Mouse (Mus musculus): Measurements from ENCODE around the gene Golt1a. TPM values are rescaled to one million over a fixed set of nuclear protein-coding genes. Genes with fewer than 3 reads are reported as not detected.

Golt1a gene
- polyA plus RNA-seq, 1 experiment: not detected

DNA sequence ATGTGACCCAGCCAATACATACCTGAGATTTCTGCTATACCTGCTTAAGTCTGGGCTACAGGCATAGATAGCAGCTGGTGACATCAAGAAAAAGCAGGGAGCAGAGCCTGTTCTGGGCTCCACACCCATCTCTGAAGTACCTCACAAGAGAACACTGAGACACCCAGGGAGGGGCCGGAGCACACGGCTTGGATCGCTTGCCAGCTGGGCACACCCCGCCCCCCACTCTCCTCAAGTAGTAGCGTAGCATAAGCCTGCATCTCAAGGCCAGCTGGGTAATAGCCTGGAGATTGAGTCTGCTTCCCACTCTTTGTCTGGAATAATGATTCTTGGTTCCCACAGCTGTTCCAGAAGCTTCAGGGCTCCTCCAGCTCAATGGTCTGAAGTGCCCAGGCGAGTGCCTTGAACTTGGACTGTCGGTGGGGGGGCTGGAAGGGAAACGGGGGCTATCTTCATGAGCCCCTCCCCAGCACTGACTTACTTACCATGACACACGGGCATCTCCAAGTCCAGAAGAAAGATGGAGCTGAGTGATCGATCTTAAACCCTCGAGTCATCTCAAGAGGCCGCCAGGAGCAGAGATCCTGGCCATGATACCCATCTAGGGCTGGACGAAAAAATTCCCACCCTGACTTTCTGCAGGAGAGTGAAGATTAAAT is 11.8 kb downstream of the Golt1a start, which contains the start of gene Kiss1:
Kiss1 (plus strand) TSS at position 609 of the 659 bp plus-strand sequence.
- Histone ChIP-seq H3K27me3 (replicated peaks) (peaks cover 29% of the 10 kb centered on the region), H3K36me3 (replicated peaks; ENCODE audit: low read length) (no peaks in the 10 kb centered on the region), H3K9me3 (peaks cover 21% of the 10 kb centered on the region), H3K4me1 (no peaks in the 10 kb centered on the region), H3K4me3 (replicated peaks) (no peak within 1 kb of the TSS)
- TF ChIP-seq FLI1 (IDR thresholded peaks at IDR 0.05; ENCODE audit: low read length): no peak
- no peak for TF ChIP-seq GATA1 (IDR thresholded peaks at IDR 0.05; ENCODE audit: borderline replicate concordance, low read length)

DNA sequence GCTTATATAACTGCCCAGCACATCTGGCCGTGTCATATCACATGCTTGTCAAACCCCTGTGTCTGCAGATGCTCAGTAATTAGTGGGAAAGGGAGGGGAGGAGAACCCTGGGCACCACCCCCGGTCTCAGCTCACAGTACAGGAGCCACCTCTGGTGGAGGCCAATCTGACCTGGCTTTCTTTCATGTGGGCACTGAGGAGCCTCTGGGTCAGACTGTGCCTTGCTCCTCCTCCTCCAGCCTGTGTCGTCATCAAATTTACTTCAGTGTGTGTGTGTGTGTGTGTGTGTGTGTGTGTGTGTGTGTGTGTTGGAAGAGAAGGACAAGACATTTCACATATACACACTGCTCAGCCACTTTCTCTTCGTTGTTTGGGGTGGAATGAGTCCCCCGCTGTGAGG is 13.7 kb downstream of the Golt1a start:
- H3K27me3 ChIP-seq (replicated peaks): peaks cover 41% of the 10 kb centered on the region
- TF ChIP-seq FLI1 (IDR thresholded peaks at IDR 0.05; ENCODE audit: low read length) (no peak), GATA1 (IDR thresholded peaks at IDR 0.05; ENCODE audit: borderline replicate concordance, low read length) (no peak)

DNA sequence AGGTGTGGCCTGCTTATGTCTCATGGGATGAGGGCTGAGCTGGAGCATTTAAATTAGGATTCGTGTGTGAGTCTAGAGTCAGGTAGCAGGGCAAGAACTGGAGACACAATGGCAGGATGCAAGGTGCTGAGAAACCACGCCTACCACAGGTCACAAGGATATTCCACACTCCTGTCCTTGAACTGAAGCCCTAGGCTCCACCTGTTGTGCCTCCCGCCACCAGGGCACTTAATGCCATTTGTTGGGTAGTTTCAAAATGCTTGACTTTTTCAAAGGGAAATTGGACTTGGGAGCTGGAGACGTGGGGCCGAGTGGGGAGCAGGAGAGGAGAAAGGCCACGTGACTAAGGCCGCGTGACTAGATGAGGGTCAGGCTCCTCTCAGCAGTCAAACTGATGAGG is 16.4 kb downstream of the Golt1a start:
- no peak overlapping the region for H3K4me3 ChIP-seq (replicated peaks)
- peaks cover 6% of the 10 kb centered on the region; the same call in 1 of the 2 replicates for H3K4me1 ChIP-seq
- no peaks in the 10 kb centered on the region for H3K9me3 ChIP-seq
- H3K36me3 ChIP-seq (replicated peaks; ENCODE audit: low read length): no peaks in the 10 kb centered on the region
- peaks cover 60% of the 10 kb centered on the region for H3K27me3 ChIP-seq (replicated peaks)
- TF ChIP-seq FLI1 (IDR thresholded peaks at IDR 0.05; ENCODE audit: low read length): no peak
- no peak for TF ChIP-seq GATA1 (IDR thresholded peaks at IDR 0.05; ENCODE audit: borderline replicate concordance, low read length)

More for the DNA sequence above, 13.7 kb downstream of the Golt1a start:
- Histone ChIP-seq H3K9me3 (peaks cover 18% of the 10 kb centered on the region), H3K36me3 (replicated peaks; ENCODE audit: low read length) (no peaks in the 10 kb centered on the region), H3K4me1 (no peaks in the 10 kb centered on the region), H3K4me3 (replicated peaks) (no peak overlapping the region)

DNA sequence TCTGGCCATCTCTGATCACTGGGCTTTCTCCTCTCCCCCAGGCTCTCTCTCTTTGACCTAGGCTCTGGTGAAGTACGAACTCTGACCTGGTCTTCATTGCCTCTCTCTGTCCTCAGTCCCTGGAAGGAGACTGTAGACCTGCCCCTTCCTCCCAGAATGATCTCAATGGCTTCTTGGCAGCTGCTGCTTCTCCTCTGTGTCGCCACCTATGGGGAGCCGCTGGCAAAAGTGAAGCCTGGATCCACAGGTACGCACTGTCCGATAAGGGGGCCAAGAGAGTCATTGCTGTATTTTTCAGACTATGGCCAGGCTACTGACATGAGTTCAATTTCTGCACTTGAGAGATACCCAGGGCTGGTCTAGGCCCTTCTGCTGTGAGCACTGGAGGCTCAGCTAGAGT is 17.5 kb downstream of the Golt1a start:
- H3K9me3 ChIP-seq: no peaks in the 10 kb centered on the region
- no peak overlapping the region for H3K4me3 ChIP-seq (replicated peaks)
- H3K4me1 ChIP-seq: peaks cover 6% of the 10 kb centered on the region; the same call in 1 of the 2 replicates
- peaks cover 67% of the 10 kb centered on the region for H3K27me3 ChIP-seq (replicated peaks)
- no peaks in the 10 kb centered on the region for H3K36me3 ChIP-seq (replicated peaks; ENCODE audit: low read length)
- TF ChIP-seq FLI1 (IDR thresholded peaks at IDR 0.05; ENCODE audit: low read length) (no peak), GATA1 (IDR thresholded peaks at IDR 0.05; ENCODE audit: borderline replicate concordance, low read length) (no peak)

DNA sequence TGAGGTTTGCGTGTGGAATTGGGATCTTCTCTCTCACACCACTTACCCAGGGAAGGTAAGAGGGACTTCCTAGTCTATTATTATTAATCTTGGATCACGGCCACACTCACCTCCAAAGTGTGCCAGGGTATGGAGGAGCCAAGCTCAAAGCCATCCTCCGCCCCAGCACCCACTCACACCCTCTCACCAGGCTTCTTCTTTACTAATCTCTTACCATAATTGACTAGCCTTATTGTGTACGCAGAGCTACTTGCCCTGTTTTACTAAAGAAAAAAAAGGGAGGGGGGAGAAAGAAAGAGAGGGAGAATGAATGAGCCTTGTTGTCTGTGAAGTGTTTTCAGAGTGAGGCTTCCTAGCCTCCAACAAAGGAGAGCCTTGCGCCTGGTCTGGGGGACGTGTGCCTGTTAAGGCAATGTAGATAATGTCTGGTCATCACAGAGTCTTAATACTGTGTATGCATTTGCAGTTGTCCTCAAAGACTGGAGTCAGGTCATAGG is 18.7 kb downstream of the Golt1a start:
- no peak overlapping the region for H3K4me3 ChIP-seq (replicated peaks)
- TF ChIP-seq GATA1 (IDR thresholded peaks at IDR 0.05; ENCODE audit: borderline replicate concordance, low read length) (no peak), FLI1 (IDR thresholded peaks at IDR 0.05; ENCODE audit: low read length) (no peak)
- H3K27me3 ChIP-seq (replicated peaks): peaks cover 70% of the 10 kb centered on the region
- H3K36me3 ChIP-seq (replicated peaks; ENCODE audit: low read length): no peaks in the 10 kb centered on the region
- peaks cover 6% of the 10 kb centered on the region; the same call in 1 of the 2 replicates for H3K4me1 ChIP-seq
- H3K9me3 ChIP-seq: peaks cover 5% of the 10 kb centered on the region

DNA sequence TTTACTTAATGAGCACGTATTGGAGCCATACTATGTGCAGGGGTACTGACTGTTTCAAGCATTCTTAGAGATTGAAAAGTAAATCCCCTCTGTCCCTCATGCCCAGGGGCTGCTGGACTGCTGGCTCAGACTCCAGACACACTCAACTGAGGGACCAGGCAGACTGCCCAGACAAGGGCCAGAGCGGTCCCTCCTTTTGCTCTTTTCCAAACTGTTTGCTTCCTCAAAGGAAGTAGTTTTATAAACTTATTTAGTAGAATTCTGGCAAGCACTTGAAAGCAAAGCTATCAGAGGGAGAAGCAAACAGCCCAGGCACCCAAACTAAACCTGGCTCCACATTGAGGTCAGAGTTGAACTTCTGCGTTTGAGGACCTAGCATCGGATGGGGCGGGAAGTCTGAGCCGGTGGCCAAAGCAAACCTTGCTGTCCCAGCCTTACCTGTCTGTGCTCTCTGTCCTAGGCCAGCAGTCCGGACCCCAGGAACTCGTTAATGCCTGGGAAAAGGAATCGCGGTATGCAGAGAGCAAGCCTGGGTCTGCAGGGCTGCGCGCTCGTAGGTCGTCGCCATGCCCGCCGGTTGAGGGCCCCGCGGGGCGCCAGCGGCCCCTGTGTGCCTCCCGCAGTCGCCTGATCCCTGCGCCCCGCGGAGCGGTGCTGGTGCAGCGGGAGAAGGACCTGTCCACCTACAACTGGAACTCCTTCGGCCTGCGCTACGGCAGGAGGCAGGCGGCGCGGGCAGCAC is 19.5 kb downstream of the Golt1a start:
- Histone ChIP-seq H3K27me3 (replicated peaks) (peaks cover 66% of the 10 kb centered on the region), H3K4me1 (peaks cover 6% of the 10 kb centered on the region; the same call in 1 of the 2 replicates), H3K9me3 (peaks cover 8% of the 10 kb centered on the region), H3K4me3 (replicated peaks) (peak overlapping the region; percentile 5), H3K36me3 (replicated peaks; ENCODE audit: low read length) (no peaks in the 10 kb centered on the region)
- TF ChIP-seq FLI1 (IDR thresholded peaks at IDR 0.05; ENCODE audit: low read length) (no peak), GATA1 (IDR thresholded peaks at IDR 0.05; ENCODE audit: borderline replicate concordance, low read length) (no peak)

DNA sequence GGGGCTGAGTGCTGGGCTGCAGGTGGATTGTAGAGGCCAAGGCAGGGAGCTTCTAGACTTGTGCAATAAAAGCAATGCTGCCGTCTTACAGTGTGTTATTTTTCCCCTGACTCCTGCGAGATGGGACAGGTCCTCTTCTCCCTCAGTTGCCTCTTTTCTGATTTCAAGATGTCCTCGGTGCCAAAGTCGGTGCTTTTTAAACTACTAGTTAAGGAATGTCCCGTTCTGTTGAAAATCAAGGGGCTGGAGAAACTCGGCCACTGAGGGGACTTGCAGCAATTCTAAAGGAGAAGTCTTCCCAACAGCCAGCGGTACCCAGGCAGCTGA is 20.0 kb downstream of the Golt1a start:
- peaks cover 6% of the 10 kb centered on the region; the same call in 1 of the 2 replicates for H3K4me1 ChIP-seq
- peaks cover 66% of the 10 kb centered on the region for H3K27me3 ChIP-seq (replicated peaks)
- H3K9me3 ChIP-seq: peaks cover 8% of the 10 kb centered on the region
- no peaks in the 10 kb centered on the region for H3K36me3 ChIP-seq (replicated peaks; ENCODE audit: low read length)
- TF ChIP-seq FLI1 (IDR thresholded peaks at IDR 0.05; ENCODE audit: low read length): no peak
- H3K4me3 ChIP-seq (replicated peaks): no peak overlapping the region

DNA sequence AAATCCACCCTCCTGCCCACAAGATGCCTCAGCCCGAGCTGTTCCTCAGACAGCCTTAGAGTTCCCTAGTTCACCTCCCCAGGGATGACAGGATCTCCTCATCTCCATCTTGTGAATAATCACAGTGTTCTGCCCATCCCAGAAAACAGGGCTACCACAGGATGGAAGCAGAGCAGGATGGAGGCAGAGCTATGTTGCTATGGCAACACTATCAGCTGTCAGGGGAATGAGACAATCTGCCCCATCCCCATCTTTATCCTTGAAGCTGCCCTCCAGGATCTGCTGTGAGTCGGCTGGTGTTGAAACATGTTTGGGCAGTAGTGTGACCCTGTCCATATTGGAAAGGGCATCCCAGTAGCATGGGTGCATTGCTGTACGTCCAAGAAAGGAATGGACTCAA is 21.5 kb downstream of the Golt1a start:
- no peaks in the 10 kb centered on the region for H3K36me3 ChIP-seq (replicated peaks; ENCODE audit: low read length)
- H3K27me3 ChIP-seq (replicated peaks): peaks cover 58% of the 10 kb centered on the region
- no peak overlapping the region for H3K4me3 ChIP-seq (replicated peaks)
- no peak for TF ChIP-seq GATA1 (IDR thresholded peaks at IDR 0.05; ENCODE audit: borderline replicate concordance, low read length)
- no peak for TF ChIP-seq FLI1 (IDR thresholded peaks at IDR 0.05; ENCODE audit: low read length)
- peaks cover 8% of the 10 kb centered on the region for H3K9me3 ChIP-seq
- peaks cover 6% of the 10 kb centered on the region; the same call in 1 of the 2 replicates for H3K4me1 ChIP-seq

DNA sequence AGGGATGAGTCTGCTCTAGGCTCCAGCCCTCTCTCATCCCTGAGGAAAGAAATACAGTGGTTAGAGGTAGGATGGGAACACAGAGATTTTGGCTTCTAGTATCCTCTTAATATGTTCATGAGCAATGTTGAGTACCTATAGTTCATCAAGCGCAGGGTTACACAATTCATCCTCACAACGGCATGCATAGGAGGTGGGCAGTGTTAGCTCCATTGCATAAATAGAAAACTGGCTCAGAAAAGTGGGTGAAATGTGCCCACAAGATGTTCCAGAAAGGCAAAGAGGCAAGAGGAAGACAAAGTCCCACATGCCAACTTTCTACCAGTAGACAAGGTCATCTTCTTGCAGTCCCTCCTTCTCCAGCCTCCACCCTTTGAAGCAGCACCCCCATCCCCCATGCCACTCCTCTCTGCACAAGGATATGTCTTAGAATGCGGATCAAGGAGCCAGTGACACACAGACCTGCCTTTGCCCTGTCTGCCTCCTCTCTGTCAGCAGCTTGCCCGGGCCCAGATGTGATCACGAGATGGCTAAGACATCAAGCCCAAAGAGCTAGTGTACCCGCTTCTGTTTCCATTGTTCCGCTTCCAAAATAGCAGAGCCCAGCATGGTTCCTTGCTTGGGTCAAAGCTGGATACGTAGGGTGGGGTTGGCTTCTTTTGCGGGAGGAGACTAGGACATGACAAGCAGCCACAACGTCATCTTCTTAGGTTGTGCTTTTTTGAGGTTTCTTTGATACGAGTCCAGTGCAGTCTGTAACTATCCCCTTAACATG is 23.2 kb downstream of the Golt1a start:
- peaks cover 50% of the 10 kb centered on the region for H3K27me3 ChIP-seq (replicated peaks)
- TF ChIP-seq FLI1 (IDR thresholded peaks at IDR 0.05; ENCODE audit: low read length) (no peak), GATA1 (IDR thresholded peaks at IDR 0.05; ENCODE audit: borderline replicate concordance, low read length) (no peak)
- no peaks in the 10 kb centered on the region for H3K36me3 ChIP-seq (replicated peaks; ENCODE audit: low read length)
- peaks cover 6% of the 10 kb centered on the region; the same call in 1 of the 2 replicates for H3K4me1 ChIP-seq
- peaks cover 8% of the 10 kb centered on the region for H3K9me3 ChIP-seq
- no peak overlapping the region for H3K4me3 ChIP-seq (replicated peaks)
